Mouse (Mus musculus): ENCODE results near the gene Camp. TPM values are rescaled to one million over a fixed set of nuclear protein-coding genes. Genes with fewer than 3 reads are reported as not detected.

The Camp gene
- polyA plus RNA-seq, 1 experiment, result not detected

GRCm38 (mm10) chr9:109863085-109863484, 13.7 kb upstream of the Camp start:
- Histone ChIP-seq H3K4me3 (ENCODE audit: insufficient read depth, low read depth, low read length) (no peak overlapping the region), H3K27ac (ENCODE audit: insufficient read depth, low read depth, low read length) (no peak overlapping the region), H3K4me1 (ENCODE audit: control insufficient read depth, insufficient read depth, low read length) (no peaks in the 10 kb centered on the region)
- TF ChIP-seq CTCF (IDR thresholded peaks at IDR 0.05; ENCODE audit: insufficient read depth, low read depth, low read length), result no peak
- TF ChIP-seq POLR2A (IDR thresholded peaks at IDR 0.05; ENCODE audit: insufficient read depth, low read depth, low read length), result no peak
- 26% methylated on average over 3 of the region's 3 CpGs for WGBS

- no peak overlapping the region for H3K27ac ChIP-seq (ENCODE audit: insufficient read depth, low read depth, low read length)
- WGBS, result 10% methylated on average over 20 of the region's 20 CpGs
- H3K4me3 ChIP-seq (ENCODE audit: insufficient read depth, low read depth, low read length), result no peak overlapping the region
- TF ChIP-seq CTCF (IDR thresholded peaks at IDR 0.05; ENCODE audit: insufficient read depth, low read depth, low read length) (peak; percentile 72), POLR2A (IDR thresholded peaks at IDR 0.05; ENCODE audit: insufficient read depth, low read depth, low read length) (no peak)
- no peaks in the 10 kb centered on the region for H3K4me1 ChIP-seq (ENCODE audit: control insufficient read depth, insufficient read depth, low read length)
Measured at GRCm38 (mm10) chr9:109862397-109863044, 13.1 kb upstream of the Camp start.

- no peak for TF ChIP-seq CTCF (IDR thresholded peaks at IDR 0.05; ENCODE audit: insufficient read depth, low read depth, low read length)
- no peak for TF ChIP-seq POLR2A (IDR thresholded peaks at IDR 0.05; ENCODE audit: insufficient read depth, low read depth, low read length)
- H3K4me3 ChIP-seq (ENCODE audit: insufficient read depth, low read depth, low read length), result no peak overlapping the region
- WGBS, result 81% methylated on average over 6 of the region's 6 CpGs
- H3K27ac ChIP-seq (ENCODE audit: insufficient read depth, low read depth, low read length), result no peak overlapping the region
- no peaks in the 10 kb centered on the region for H3K4me1 ChIP-seq (ENCODE audit: control insufficient read depth, insufficient read depth, low read length)
Measured at GRCm38 (mm10) chr9:109855947-109856346, 6.5 kb upstream of the Camp start.

GRCm38 (mm10) chr9:109854341-109854740, 4.9 kb upstream of the Camp start:
- no peaks in the 10 kb centered on the region for H3K4me1 ChIP-seq (ENCODE audit: control insufficient read depth, insufficient read depth, low read length)
- no peak overlapping the region for H3K27ac ChIP-seq (ENCODE audit: insufficient read depth, low read depth, low read length)
- H3K4me3 ChIP-seq (ENCODE audit: insufficient read depth, low read depth, low read length), result no peak overlapping the region
- no peak for TF ChIP-seq CTCF (IDR thresholded peaks at IDR 0.05; ENCODE audit: insufficient read depth, low read depth, low read length)
- TF ChIP-seq POLR2A (IDR thresholded peaks at IDR 0.05; ENCODE audit: insufficient read depth, low read depth, low read length), result no peak
- 82% methylated on average over 2 of the region's 2 CpGs for WGBS

- TF ChIP-seq POLR2A (IDR thresholded peaks at IDR 0.05; ENCODE audit: insufficient read depth, low read depth, low read length) (no peak), CTCF (IDR thresholded peaks at IDR 0.05; ENCODE audit: insufficient read depth, low read depth, low read length) (no peak)
- 93% methylated on average over 5 of the region's 5 CpGs for WGBS
- Histone ChIP-seq H3K4me1 (ENCODE audit: control insufficient read depth, insufficient read depth, low read length) (no peaks in the 10 kb centered on the region), H3K4me3 (ENCODE audit: insufficient read depth, low read depth, low read length) (no peak overlapping the region), H3K27ac (ENCODE audit: insufficient read depth, low read depth, low read length) (no peak overlapping the region)
Measured at GRCm38 (mm10) chr9:109850099-109850498, 682 bp upstream of the Camp start.

- Histone ChIP-seq H3K4me1 (ENCODE audit: control insufficient read depth, insufficient read depth, low read length) (peaks cover 5% of the 10 kb centered on the region), H3K27ac (ENCODE audit: insufficient read depth, low read depth, low read length) (no peak overlapping the region), H3K4me3 (ENCODE audit: insufficient read depth, low read depth, low read length) (peak overlapping the region; percentile 87)
- 5% methylated on average over 6 of the region's 6 CpGs for WGBS
- TF ChIP-seq POLR2A (IDR thresholded peaks at IDR 0.05; ENCODE audit: insufficient read depth, low read depth, low read length) (no peak), CTCF (IDR thresholded peaks at IDR 0.05; ENCODE audit: insufficient read depth, low read depth, low read length) (no peak)
Measured at GRCm38 (mm10) chr9:109833088-109833412, 16.4 kb downstream of the Camp start.

GRCm38 (mm10) chr9:109832391-109833087, 16.9 kb downstream of the Camp start, which contains the start of gene Nme6:
Gene Nme6 (plus strand): TSS chr9:109832749.
- Histone ChIP-seq H3K27ac (ENCODE audit: insufficient read depth, low read depth, low read length) (no peak within 1 kb of the TSS; the same call in 1 of the 2 replicates), H3K4me3 (ENCODE audit: insufficient read depth, low read depth, low read length) (peak within 1 kb of the TSS; percentile 87), H3K4me1 (ENCODE audit: control insufficient read depth, insufficient read depth, low read length) (peaks cover 5% of the 10 kb centered on the region)
- under 1% methylated on average over 32 of the region's 32 CpGs for WGBS
- TF ChIP-seq CTCF (IDR thresholded peaks at IDR 0.05; ENCODE audit: insufficient read depth, low read depth, low read length) (peak; percentile 59), POLR2A (IDR thresholded peaks at IDR 0.05; ENCODE audit: insufficient read depth, low read depth, low read length) (peak; percentile 67)

GRCm38 (mm10) chr9:109826181-109826580, 23.2 kb downstream of the Camp start:
- Histone ChIP-seq H3K4me3 (ENCODE audit: insufficient read depth, low read depth, low read length) (no peak overlapping the region), H3K4me1 (ENCODE audit: control insufficient read depth, insufficient read depth, low read length) (no peaks in the 10 kb centered on the region), H3K27ac (ENCODE audit: insufficient read depth, low read depth, low read length) (no peak overlapping the region)
- TF ChIP-seq CTCF (IDR thresholded peaks at IDR 0.05; ENCODE audit: insufficient read depth, low read depth, low read length) (no peak), POLR2A (IDR thresholded peaks at IDR 0.05; ENCODE audit: insufficient read depth, low read depth, low read length) (no peak)
- WGBS, result 76% methylated on average over 5 of the region's 5 CpGs

- Histone ChIP-seq H3K27ac (ENCODE audit: insufficient read depth, low read depth, low read length) (no peak overlapping the region), H3K4me1 (ENCODE audit: control insufficient read depth, insufficient read depth, low read length) (no peaks in the 10 kb centered on the region), H3K4me3 (ENCODE audit: insufficient read depth, low read depth, low read length) (no peak overlapping the region)
- WGBS, result 77% methylated on average over 4 of the region's 4 CpGs
- TF ChIP-seq CTCF (IDR thresholded peaks at IDR 0.05; ENCODE audit: insufficient read depth, low read depth, low read length) (no peak), POLR2A (IDR thresholded peaks at IDR 0.05; ENCODE audit: insufficient read depth, low read depth, low read length) (no peak)
Measured at GRCm38 (mm10) chr9:109825739-109826138, 23.7 kb downstream of the Camp start.

All from olfactory bulb, adult 2 months (tissue).